In genomic region chr2:75759196-75759885, GRCm38 (mm10) we compare ENCODE assay signal across 24 mouse cellular contexts. TPM values are rescaled to one million over a fixed set of nuclear protein-coding genes. Genes with fewer than 3 reads are reported as not detected.
DNase-seq lines count a peak whose midpoint lies in the region; ATAC-seq and TF ChIP-seq lines count a peak whose summit lies in the region.
"Had no signal": no experiment of that assay in that cellular context is flagged by ENCODE, and none has a peak within 500 bp of the region (broad histone marks: within the 10 kb centered on the region; RNA-seq: fewer than 3 reads in every experiment).

No protein-coding gene starts in this region.

- no peak; the same call in 1 of the 2 replicates for ATAC-seq in midbrain, embryonic 11.5 days (ENCODE audit: low FRiP score)
- ATAC-seq in midbrain, postnatal 0 days (ENCODE audit: low FRiP score), result no peak
- peak; percentile 57; the same call in 1 of the 2 replicates for ATAC-seq in forebrain, embryonic 12.5 days (ENCODE audit: low FRiP score)
- peak; percentile 65; the same call in 1 of the 2 replicates for ATAC-seq in forebrain, embryonic 14.5 days
- ATAC-seq in stomach, embryonic 16.5 days (ENCODE audit: insufficient read depth, low FRiP score), result no peak
- no peak for ATAC-seq in hindbrain, embryonic 11.5 days (ENCODE audit: low FRiP score)
- ATAC-seq: CD4-positive, CD25-positive, alpha-beta regulatory T cell, adult 4 months; intestine, embryonic 15.5 days had no signal

- H3K36me3 ChIP-seq in midbrain, embryonic 11.5 days (ENCODE audit: control insufficient read depth, insufficient read depth, low read length), result no peaks in the 10 kb centered on the region
- no peaks in the 10 kb centered on the region for H3K36me3 ChIP-seq in midbrain, postnatal 0 days (ENCODE audit: insufficient read depth, low read length)
- no peaks in the 10 kb centered on the region for H3K36me3 ChIP-seq in forebrain, embryonic 12.5 days (replicated peaks)
- no peaks in the 10 kb centered on the region for H3K36me3 ChIP-seq in forebrain, embryonic 14.5 days (ENCODE audit: control insufficient read depth, insufficient read depth, low read length)
- no peaks in the 10 kb centered on the region for H3K36me3 ChIP-seq in stomach, embryonic 16.5 days (ENCODE audit: control insufficient read depth, insufficient read depth, low read length)
- H3K36me3 ChIP-seq in hindbrain, embryonic 11.5 days (ENCODE audit: control insufficient read depth, insufficient read depth, low read length), result no peaks in the 10 kb centered on the region
- H3K36me3 ChIP-seq: embryonic facial prominence, embryonic 15.5 days; G1E; heart, embryonic 15.5 days; intestine, embryonic 15.5 days had no signal

- no peaks in the 10 kb centered on the region for H3K9me3 ChIP-seq in midbrain, embryonic 11.5 days (ENCODE audit: control insufficient read depth, low read length)
- no peaks in the 10 kb centered on the region for H3K9me3 ChIP-seq in midbrain, postnatal 0 days (ENCODE audit: low read length)
- H3K9me3 ChIP-seq in forebrain, embryonic 12.5 days, result no peaks in the 10 kb centered on the region
- H3K9me3 ChIP-seq in forebrain, embryonic 14.5 days (replicated peaks; ENCODE audit: control insufficient read depth, low read length), result no peaks in the 10 kb centered on the region
- H3K9me3 ChIP-seq in stomach, embryonic 16.5 days (replicated peaks; ENCODE audit: control insufficient read depth, low read length), result no peaks in the 10 kb centered on the region
- H3K9me3 ChIP-seq in hindbrain, embryonic 11.5 days (ENCODE audit: control insufficient read depth, low read length), result no peaks in the 10 kb centered on the region
- H3K9me3 ChIP-seq: embryonic facial prominence, embryonic 15.5 days; G1E; heart, embryonic 15.5 days; intestine, embryonic 15.5 days had no signal

- WGBS in midbrain, embryonic 11.5 days, result 59% methylated on average over 11 of the region's 11 CpGs
- 47% methylated on average over 11 of the region's 11 CpGs for WGBS in midbrain, postnatal 0 days
- WGBS in forebrain, embryonic 12.5 days, result 46% methylated on average over 11 of the region's 11 CpGs
- 30% methylated on average over 11 of the region's 11 CpGs for WGBS in forebrain, embryonic 14.5 days
- whole genome bisulfite sequencing in stomach, embryonic 16.5 days, result 82% methylated on average over 11 of the region's 11 CpGs
- 77% methylated on average over 11 of the region's 11 CpGs for WGBS in hindbrain, embryonic 11.5 days

- no peaks in the 10 kb centered on the region for H3K27me3 ChIP-seq in midbrain, embryonic 11.5 days (ENCODE audit: control insufficient read depth, insufficient read depth, low read length)
- H3K27me3 ChIP-seq in midbrain, postnatal 0 days (ENCODE audit: insufficient read depth, low read length), result no peaks in the 10 kb centered on the region
- H3K27me3 ChIP-seq in forebrain, embryonic 12.5 days, result no peaks in the 10 kb centered on the region
- H3K27me3 ChIP-seq in forebrain, embryonic 14.5 days (replicated peaks; ENCODE audit: control insufficient read depth, insufficient read depth, low read length), result no peaks in the 10 kb centered on the region
- no peaks in the 10 kb centered on the region for H3K27me3 ChIP-seq in stomach, embryonic 16.5 days (ENCODE audit: control insufficient read depth, insufficient read depth, low read length)
- no peaks in the 10 kb centered on the region for H3K27me3 ChIP-seq in hindbrain, embryonic 11.5 days (ENCODE audit: control insufficient read depth, insufficient read depth, low read length)
- H3K27me3 ChIP-seq: embryonic facial prominence, embryonic 15.5 days; heart, embryonic 15.5 days; intestine, embryonic 15.5 days had no signal

- no peak overlapping the region for H3K27ac ChIP-seq in midbrain, embryonic 11.5 days (ENCODE audit: low read depth, low read length)
- no peak overlapping the region for H3K27ac ChIP-seq in midbrain, postnatal 0 days (ENCODE audit: low read depth, low read length)
- H3K27ac ChIP-seq in forebrain, embryonic 12.5 days, result peak overlapping the region; percentile 27; the same call in 1 of the 2 replicates
- H3K27ac ChIP-seq in forebrain, embryonic 14.5 days (ENCODE audit: low read depth, low read length), result peak overlapping the region; percentile 30; the same call in 1 of the 2 replicates
- 0 out of 2 replicates have a peak overlapping the region, but pooled peaks have one; percentile 16 for H3K27ac ChIP-seq in stomach, embryonic 16.5 days (ENCODE audit: low read length)
- no peak overlapping the region for H3K27ac ChIP-seq in hindbrain, embryonic 11.5 days (ENCODE audit: low read depth, low read length)
- H3K27ac ChIP-seq: embryonic facial prominence, embryonic 15.5 days; heart, embryonic 15.5 days; hindbrain, embryonic 14.5 days; intestine, embryonic 15.5 days had no signal

- no peak for TF ChIP-seq CTCF in midbrain, postnatal 0 days (IDR thresholded peaks at IDR 0.05)

- no peak overlapping the region for H3K4me2 ChIP-seq in midbrain, embryonic 11.5 days
- no peak overlapping the region for H3K4me2 ChIP-seq in midbrain, postnatal 0 days (ENCODE audit: low read depth, low read length, poor library complexity, severe bottlenecking)
- H3K4me2 ChIP-seq in forebrain, embryonic 12.5 days, result no peak overlapping the region
- H3K4me2 ChIP-seq in forebrain, embryonic 14.5 days (ENCODE audit: low read length), result no peak overlapping the region
- H3K4me2 ChIP-seq in stomach, embryonic 16.5 days (ENCODE audit: low read depth, low read length), result no peak overlapping the region
- H3K4me2 ChIP-seq in hindbrain, embryonic 11.5 days (replicated peaks; ENCODE audit: low read depth, low read length), result no peak overlapping the region
- H3K4me2 ChIP-seq: embryonic facial prominence, embryonic 15.5 days; heart, embryonic 11.5 days; heart, embryonic 15.5 days; hindbrain, embryonic 14.5 days; intestine, embryonic 15.5 days had no signal

- H3K4me1 ChIP-seq in midbrain, embryonic 11.5 days (ENCODE audit: control insufficient read depth, insufficient read depth, low read length), result peaks cover 15% of the 10 kb centered on the region
- H3K4me1 ChIP-seq in midbrain, postnatal 0 days (ENCODE audit: insufficient read depth, low read length), result no peaks in the 10 kb centered on the region
- H3K4me1 ChIP-seq in forebrain, embryonic 12.5 days, result peaks cover 28% of the 10 kb centered on the region
- H3K4me1 ChIP-seq in forebrain, embryonic 14.5 days (ENCODE audit: control insufficient read depth, insufficient read depth, low read length), result peaks cover 8% of the 10 kb centered on the region; the same call in 1 of the 2 replicates
- H3K4me1 ChIP-seq in stomach, embryonic 16.5 days (ENCODE audit: control insufficient read depth, insufficient read depth, low read length), result peaks cover 26% of the 10 kb centered on the region
- H3K4me1 ChIP-seq in hindbrain, embryonic 11.5 days (replicated peaks; ENCODE audit: control insufficient read depth, insufficient read depth, low read length), result no peaks in the 10 kb centered on the region

- H3K4me3 ChIP-seq in midbrain, embryonic 11.5 days (ENCODE audit: low read depth, low read length), result no peak overlapping the region
- H3K4me3 ChIP-seq in midbrain, postnatal 0 days (ENCODE audit: low read depth, low read length), result no peak overlapping the region
- H3K4me3 ChIP-seq in forebrain, embryonic 12.5 days (replicated peaks), result no peak overlapping the region
- no peak overlapping the region for H3K4me3 ChIP-seq in forebrain, embryonic 14.5 days (ENCODE audit: low read depth, low read length)
- no peak overlapping the region for H3K4me3 ChIP-seq in stomach, embryonic 16.5 days (replicated peaks; ENCODE audit: low read length)
- H3K4me3 ChIP-seq in hindbrain, embryonic 11.5 days (ENCODE audit: low read depth, low read length), result no peak overlapping the region
- H3K4me3 ChIP-seq: embryonic facial prominence, embryonic 15.5 days; erythroblast, embryonic 14.5 days; heart, embryonic 15.5 days; intestine, embryonic 15.5 days had no signal

- peak; percentile 77 for DNase-seq in midbrain, embryonic 11.5 days (ENCODE audit: low spot score, missing footprints)
- no peak for DNase-seq in midbrain, postnatal 0 days (ENCODE audit: low spot score)
- peak; percentile 62 for DNase-seq in forebrain, embryonic 14.5 days (ENCODE audit: low spot score)
- no peak for DNase-seq in hindbrain, embryonic 11.5 days (ENCODE audit: low spot score)
- no peak for DNase-seq in gastrocnemius, adult 18-20 months (ENCODE audit: low spot score)
- DNase-seq: adrenal gland, adult 8-10 months; adrenal gland, postnatal 36 days; cerebellum, adult 11 months; cerebellum, adult 8-10 months; cerebellum, postnatal 14 days; embryo, embryonic 11 days; gastrocnemius, postnatal 36 days; heart, adult 18-20 months; heart, postnatal 14 days had no signal

- no peak overlapping the region for H3K9ac ChIP-seq in midbrain, embryonic 11.5 days (ENCODE audit: low read length)
- no peak overlapping the region for H3K9ac ChIP-seq in midbrain, postnatal 0 days (replicated peaks; ENCODE audit: low read length, poor library complexity, severe bottlenecking)
- no peak overlapping the region for H3K9ac ChIP-seq in forebrain, embryonic 12.5 days
- H3K9ac ChIP-seq in forebrain, embryonic 14.5 days (ENCODE audit: low read length), result no peak overlapping the region
- no peak overlapping the region for H3K9ac ChIP-seq in stomach, embryonic 16.5 days (ENCODE audit: low read length)
- H3K9ac ChIP-seq in hindbrain, embryonic 11.5 days (ENCODE audit: low read depth, low read length), result no peak overlapping the region
- H3K9ac ChIP-seq: embryonic facial prominence, embryonic 15.5 days; heart, embryonic 15.5 days; hindbrain, embryonic 14.5 days; intestine, embryonic 15.5 days had no signal

RNA-seq across cellular contexts. Expression of gene Nfe2l2, which starts 54.9 kb away (rescaled TPM):
- 27.0 and 31.8 TPM in 2 replicates for polyA plus RNA-seq in midbrain, embryonic 11.5 days (2014; fragmentation: Nextera tagmentation; extraction: Ambion mirVana)
- 8.9 and 9.0 TPM in 2 replicates for total RNA-seq in midbrain, postnatal 0 days (2014; rRNA removed)
- 11.3 and 12.5 TPM in 2 replicates for polyA plus RNA-seq in midbrain, postnatal 0 days (2015; fragmentation: Nextera tagmentation; extraction: Ambion mirVana)
- polyA plus RNA-seq in forebrain, embryonic 12.5 days (2016; fragmentation: Nextera tagmentation; extraction: Ambion mirVana), result 18.6 and 20.4 TPM in 2 replicates
- 17.7 and 17.9 TPM in 2 replicates for polyA plus RNA-seq in forebrain, embryonic 14.5 days (2014; fragmentation: Nextera tagmentation; extraction: Ambion mirVana)
- polyA plus RNA-seq in stomach, embryonic 16.5 days (2015; fragmentation: Nextera tagmentation; extraction: Ambion mirVana), result 128 and 142 TPM in 2 replicates
- polyA plus RNA-seq in hindbrain, embryonic 11.5 days (2014; fragmentation: Nextera tagmentation; extraction: Ambion mirVana), result 28.4 and 28.5 TPM in 2 replicates
- total RNA-seq in gastrocnemius, adult 18-20 months (2021), result 10 to 100 TPM; 34.2 to 51.0 TPM

Comparison
In these comparisons a context has a peak if more than half of its experiments do, and no peak if none do; other contexts are left out.
1. DNase-seq: peak in midbrain, embryonic 11.5 days (single experiment) and forebrain, embryonic 14.5 days (single experiment); none in midbrain, postnatal 0 days (single experiment), hindbrain, embryonic 11.5 days (single experiment) and gastrocnemius, adult 18-20 months (single experiment).
2. ATAC-seq: peak in forebrain, embryonic 12.5 days (single experiment) and forebrain, embryonic 14.5 days (single experiment); none in midbrain, embryonic 11.5 days (single experiment), midbrain, postnatal 0 days (single experiment), stomach, embryonic 16.5 days (single experiment) and hindbrain, embryonic 11.5 days (single experiment).
3. H3K27ac ChIP-seq: peak in forebrain, embryonic 12.5 days (single experiment), forebrain, embryonic 14.5 days (single experiment) and stomach, embryonic 16.5 days (single experiment); none in midbrain, embryonic 11.5 days (single experiment), midbrain, postnatal 0 days (single experiment) and hindbrain, embryonic 11.5 days (single experiment).